Mouse (Mus musculus) ES-E14 (cell line): ENCODE results near the gene Dab1. TPM values are rescaled to one million over a fixed set of nuclear protein-coding genes. Genes with fewer than 3 reads are reported as not detected.

Experiments used
- DNase-seq: peaks from one replicate; pipeline ENCODE4 v3.0.0-alpha.2; 2013; ENCODE audit warnings: low read depth, low spot score
- H3K27ac ChIP-seq: 2 replicates; pipeline ENCODE4 v1.5.1; 2012; ENCODE audit warnings: low read depth, mild to moderate bottlenecking, low read length, moderate library complexity, mixed read lengths; ENCODE audit not compliant: poor library complexity, insufficient read depth, severe bottlenecking
- H3K36me3 ChIP-seq: 2 replicates; pipeline ENCODE4 v1.6.1; 2012; ENCODE audit warnings: mild to moderate bottlenecking, low read length, moderate library complexity, mixed read lengths; ENCODE audit not compliant: control insufficient read depth, poor library complexity, insufficient read depth, severe bottlenecking
- H3K4me1 ChIP-seq, 2 experiments: fragments of 150-350 bp in 1 of 2; sonication (generic) in 1 of 2; 2 replicates each; pipeline ENCODE4 v1.6.1; 2012; ENCODE audit warnings: low read length in 2 of 2, mild to moderate bottlenecking in 1 of 2, mixed read lengths in 1 of 2; ENCODE audit not compliant: control insufficient read depth in 2 of 2, insufficient read depth in 2 of 2, poor library complexity in 1 of 2
- H3K4me3 ChIP-seq, 2 experiments: fragments of 150-350 bp in 1 of 2; sonication (generic) in 1 of 2; 2 replicates each; pipeline ENCODE4 v1.5.1; 2012; ENCODE audit warnings: low read length in 2 of 2, low read depth in 1 of 2, mild to moderate bottlenecking in 1 of 2, mixed read lengths in 1 of 2; ENCODE audit not compliant: insufficient read depth in 1 of 2, poor library complexity in 1 of 2, severe bottlenecking in 1 of 2
- H3K9ac ChIP-seq: 2 replicates; pipeline ENCODE4 v1.6.1; 2012; ENCODE audit warnings: low read depth, mild to moderate bottlenecking, low read length, mixed read lengths; ENCODE audit not compliant: poor library complexity, insufficient read depth, severe bottlenecking
- H3K9me3 ChIP-seq: fragments of 150-350 bp; sonication (generic); 2 replicates; pipeline ENCODE4 v1.6.1; 2012; ENCODE audit warnings: low read depth, mild to moderate bottlenecking, low read length; ENCODE audit not compliant: control insufficient read depth, insufficient read depth
- CHD2 ChIP-seq: IDR thresholded peaks from 2 replicates; pipeline ENCODE4 v1.6.1; 2014; ENCODE audit warnings: mild to moderate bottlenecking, low read depth, low read length, inconsistent platforms
- HCFC1 ChIP-seq: IDR thresholded peaks from 2 replicates; pipeline ENCODE4 v1.6.1; 2012; ENCODE audit warnings: low read length, inconsistent platforms, borderline replicate concordance; ENCODE audit not compliant: insufficient read depth
- MAFK ChIP-seq: IDR thresholded peaks from 2 replicates; pipeline ENCODE4 v1.6.1; 2014; ENCODE audit warnings: mild to moderate bottlenecking, low read depth, low read length, inconsistent platforms; ENCODE audit not compliant: insufficient read depth
- ZC3H11A ChIP-seq: IDR thresholded peaks from 2 replicates; pipeline ENCODE4 v1.6.1; 2012; ENCODE audit warnings: low read depth, mild to moderate bottlenecking, inconsistent platforms, low read length, borderline replicate concordance
- ZNF384 ChIP-seq: IDR thresholded peaks from 2 replicates; pipeline ENCODE4 v1.6.1; 2012; ENCODE audit warnings: low read depth, low read length, inconsistent platforms
- in situ Hi-C, 2 experiments: fragments of 600-800 bp; cut with MboI; formaldehyde crosslinking; loops; one replicate each; pipeline ENCODE4 v1.15.1; 2025; ENCODE audit warnings: low sequenced_read_pairs in 2 of 2, inconsistent platforms in 1 of 2; ENCODE audit not compliant: unreplicated experiment in 2 of 2
- total RNA-seq: library from RNA; depleted of rRNA; stranded (reverse); fragments of 300-350 nt; gene quantifications from 2 replicates; pipeline ENCODE4 v1.2.3, GENCODE M21; 2012

Gene Dab1
- total RNA-seq, 1 experiment: 7.9 TPM

GRCm38 (mm10) chr4:104548287-104548686, 929.1 kb downstream of the Dab1 start:
- H3K9me3 ChIP-seq: no peaks in the 10 kb centered on the region
- DNase-seq: no peak
- no peaks in the 10 kb centered on the region for H3K36me3 ChIP-seq
- no peak overlapping the region for H3K27ac ChIP-seq
- no peaks in the 10 kb centered on the region for H3K4me1 ChIP-seq
- in situ Hi-C loops: no loop called here
- TF ChIP-seq HCFC1 (no peak), ZNF384 (no peak), MAFK (no peak), ZC3H11A (no peak), CHD2 (no peak)
- H3K4me3 ChIP-seq: no peak overlapping the region
- H3K9ac ChIP-seq: no peak overlapping the region

GRCm38 (mm10) chr4:104550581-104551205, 931.5 kb downstream of the Dab1 start:
- in situ Hi-C loops: no loop called here

GRCm38 (mm10) chr4:104551390-104552070, 932.4 kb downstream of the Dab1 start:
- H3K27ac ChIP-seq: no peak overlapping the region
- TF ChIP-seq HCFC1 (no peak), MAFK (no peak), CHD2 (no peak), ZNF384 (no peak), ZC3H11A (no peak)
- H3K9me3 ChIP-seq: no peaks in the 10 kb centered on the region
- no peak overlapping the region for H3K4me3 ChIP-seq
- in situ Hi-C loops: no loop called here
- no peak overlapping the region for H3K9ac ChIP-seq
- H3K36me3 ChIP-seq: no peaks in the 10 kb centered on the region
- no peaks in the 10 kb centered on the region for H3K4me1 ChIP-seq
- DNase-seq: no peak

More at GRCm38 (mm10) chr4:104550581-104551205, 931.5 kb downstream of the Dab1 start:
- no peak for DNase-seq
- Histone ChIP-seq H3K36me3 (no peaks in the 10 kb centered on the region), H3K4me1 (no peaks in the 10 kb centered on the region), H3K9ac (no peak overlapping the region), H3K27ac (no peak overlapping the region), H3K4me3 (no peak overlapping the region), H3K9me3 (no peaks in the 10 kb centered on the region)
- no peak for TF ChIP-seq HCFC1
- TF ChIP-seq ZNF384: no peak
- no peak for TF ChIP-seq MAFK
- TF ChIP-seq ZC3H11A: no peak
- no peak for TF ChIP-seq CHD2

GRCm38 (mm10) chr4:104555408-104555807, 936.2 kb downstream of the Dab1 start:
- no peaks in the 10 kb centered on the region for H3K36me3 ChIP-seq
- H3K4me1 ChIP-seq: no peaks in the 10 kb centered on the region
- H3K4me3 ChIP-seq: no peak overlapping the region
- H3K9me3 ChIP-seq: no peaks in the 10 kb centered on the region
- no peak for DNase-seq
- TF ChIP-seq CHD2: no peak
- no peak for TF ChIP-seq MAFK
- TF ChIP-seq HCFC1: no peak
- no peak for TF ChIP-seq ZC3H11A
- no peak for TF ChIP-seq ZNF384
- in situ Hi-C loops: no loop called here
- H3K9ac ChIP-seq: no peak overlapping the region
- no peak overlapping the region for H3K27ac ChIP-seq
